30 mouse cellular contexts compared by ENCODE assay signal in the genomic region with DNA sequence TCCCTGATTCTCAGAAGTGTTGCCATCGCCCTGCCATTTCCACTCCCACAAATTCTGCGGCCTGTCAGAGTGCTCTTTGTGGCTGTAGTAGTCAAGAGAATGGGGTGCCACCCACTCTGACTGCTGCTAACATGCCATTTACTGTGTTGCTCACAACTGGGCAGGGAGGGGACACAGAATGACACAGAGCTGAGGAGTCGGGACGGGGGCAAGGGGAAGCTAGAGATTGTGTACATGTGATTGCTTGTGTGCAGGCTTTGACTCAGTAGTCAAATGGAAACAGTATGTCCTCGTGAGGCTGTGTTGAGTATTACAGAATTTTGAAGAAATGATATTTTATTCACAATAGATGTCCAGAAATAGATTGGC.
DNase-seq lines count a peak whose midpoint lies in the region; ATAC-seq lines count a peak whose summit lies in the region.
"Had no signal": no experiment of that assay in that cellular context is flagged by ENCODE, and none has a peak within 500 bp of the region (broad histone marks: within the 10 kb centered on the region; RNA-seq: fewer than 3 reads in every experiment).

No protein-coding gene starts in this region.

- peak; percentile 1 for DNase-seq in hindbrain, embryonic 11.5 days (ENCODE audit: low spot score)
- DNase-seq in hindbrain, embryonic 10.5 days (ENCODE audit: low spot score) = no peak
- peak; percentile 6 for DNase-seq in retina, postnatal 1 day
- DNase-seq in retina, embryonic 14.5 days (ENCODE audit: low spot score) = no peak
- peak; percentile 19 for DNase-seq in midbrain, embryonic 14.5 days
- DNase-seq in urinary bladder, postnatal 36 days (ENCODE audit: low spot score in 2 of 2) = no peak
- DNase-seq in MN1 (ENCODE audit: low spot score) = no peak
- DNase-seq: adrenal gland, postnatal 14 days; cerebellum, adult 18-20 months; gastrocnemius, postnatal 25 days; heart, adult 11 months; kidney, adult 11 months; kidney, postnatal 14 days; lung, postnatal 36 days; right cerebral cortex, adult 18-20 months; thymus, adult 2 months; thymus, postnatal 36 days had no signal

- no peak overlapping the region for H3K4me3 ChIP-seq in hindbrain, embryonic 11.5 days (ENCODE audit: low read depth, low read length)
- H3K4me3 ChIP-seq in hindbrain, embryonic 10.5 days = no peak overlapping the region
- H3K4me3 ChIP-seq in midbrain, embryonic 14.5 days (replicated peaks; ENCODE audit: low read depth, low read length) = no peak overlapping the region
- H3K4me3 ChIP-seq: embryonic facial prominence, embryonic 10.5 days; embryonic facial prominence, embryonic 15.5 days; forebrain, embryonic 13.5 days; heart, embryonic 10.5 days; heart, embryonic 15.5 days; left cerebral cortex, adult 2 months; limb, embryonic 13.5 days; lung, embryonic 15.5 days; megakaryocyte, embryonic 14.5 days; neural tube, embryonic 15.5 days had no signal

- no peak overlapping the region for H3K27ac ChIP-seq in hindbrain, embryonic 11.5 days (ENCODE audit: low read depth, low read length)
- no peak overlapping the region for H3K27ac ChIP-seq in hindbrain, embryonic 10.5 days
- H3K27ac ChIP-seq in midbrain, embryonic 14.5 days (replicated peaks; ENCODE audit: low read depth, low read length) = no peak overlapping the region
- H3K27ac ChIP-seq: embryonic facial prominence, embryonic 10.5 days; embryonic facial prominence, embryonic 15.5 days; forebrain, embryonic 13.5 days; heart, embryonic 10.5 days; heart, embryonic 15.5 days; left cerebral cortex, adult 2 months; limb, embryonic 13.5 days; lung, embryonic 15.5 days; neural tube, embryonic 15.5 days had no signal

- WGBS in hindbrain, embryonic 11.5 days = 71% methylated on average over 5 of the region's 5 CpGs
- 76% methylated on average over 5 of the region's 5 CpGs for WGBS in hindbrain, embryonic 10.5 days
- 42% methylated on average over 5 of the region's 5 CpGs for WGBS in midbrain, embryonic 14.5 days

- no peak overlapping the region for H3K9ac ChIP-seq in hindbrain, embryonic 11.5 days (ENCODE audit: low read depth, low read length)
- H3K9ac ChIP-seq in midbrain, embryonic 14.5 days (replicated peaks; ENCODE audit: low read length) = no peak overlapping the region; the same call in 1 of the 2 replicates
- H3K9ac ChIP-seq: embryonic facial prominence, embryonic 15.5 days; forebrain, embryonic 13.5 days; heart, embryonic 15.5 days; limb, embryonic 13.5 days; lung, embryonic 15.5 days; neural tube, embryonic 15.5 days had no signal

- peaks cover 6% of the 10 kb centered on the region for H3K27me3 ChIP-seq in hindbrain, embryonic 11.5 days (ENCODE audit: control insufficient read depth, insufficient read depth, low read length)
- H3K27me3 ChIP-seq in hindbrain, embryonic 10.5 days (ENCODE audit: insufficient read depth, poor library complexity, severe bottlenecking) = peaks cover 91% of the 10 kb centered on the region
- peaks cover 63% of the 10 kb centered on the region for H3K27me3 ChIP-seq in midbrain, embryonic 14.5 days (ENCODE audit: control insufficient read depth, insufficient read depth, low read length)
- H3K27me3 ChIP-seq: embryonic facial prominence, embryonic 15.5 days; forebrain, embryonic 13.5 days; heart, embryonic 15.5 days; limb, embryonic 13.5 days; lung, embryonic 15.5 days; megakaryocyte, embryonic 14.5 days; neural tube, embryonic 15.5 days had no signal

- no peak for ATAC-seq in hindbrain, embryonic 11.5 days (ENCODE audit: low FRiP score)
- no peak for ATAC-seq in midbrain, embryonic 14.5 days (ENCODE audit: low FRiP score, low TSS enrichment)
- ATAC-seq: inflammation-experienced regulatory T-cells, adult 6 months had no signal

- H3K36me3 ChIP-seq in hindbrain, embryonic 11.5 days (ENCODE audit: control insufficient read depth, insufficient read depth, low read length) = no peaks in the 10 kb centered on the region
- H3K36me3 ChIP-seq in hindbrain, embryonic 10.5 days = no peaks in the 10 kb centered on the region
- no peaks in the 10 kb centered on the region for H3K36me3 ChIP-seq in midbrain, embryonic 14.5 days (ENCODE audit: control insufficient read depth, insufficient read depth, low read length)
- H3K36me3 ChIP-seq: embryonic facial prominence, embryonic 10.5 days; embryonic facial prominence, embryonic 15.5 days; G1E; heart, embryonic 10.5 days; heart, embryonic 15.5 days; limb, embryonic 13.5 days; lung, embryonic 15.5 days; neural tube, embryonic 15.5 days had no signal

- H3K4me1 ChIP-seq in hindbrain, embryonic 11.5 days (replicated peaks; ENCODE audit: control insufficient read depth, insufficient read depth, low read length) = no peaks in the 10 kb centered on the region
- no peaks in the 10 kb centered on the region for H3K4me1 ChIP-seq in hindbrain, embryonic 10.5 days (replicated peaks)
- H3K4me1 ChIP-seq in midbrain, embryonic 14.5 days (ENCODE audit: control insufficient read depth, insufficient read depth, low read length) = peaks cover 8% of the 10 kb centered on the region; the same call in 1 of the 2 replicates
- H3K4me1 ChIP-seq: embryonic facial prominence, embryonic 15.5 days; heart, embryonic 15.5 days; limb, embryonic 13.5 days; lung, embryonic 15.5 days; megakaryocyte, embryonic 14.5 days; neural tube, embryonic 15.5 days had no signal

- no peak overlapping the region for H3K4me2 ChIP-seq in hindbrain, embryonic 11.5 days (replicated peaks; ENCODE audit: low read depth, low read length)
- H3K4me2 ChIP-seq in midbrain, embryonic 14.5 days (ENCODE audit: low read length) = peak overlapping the region; percentile 40
- H3K4me2 ChIP-seq: embryonic facial prominence, embryonic 15.5 days; forebrain, embryonic 13.5 days; heart, embryonic 15.5 days; limb, embryonic 13.5 days; liver, embryonic 11.5 days; lung, embryonic 15.5 days had no signal

- H3K9me3 ChIP-seq in hindbrain, embryonic 11.5 days (ENCODE audit: control insufficient read depth, low read length) = no peaks in the 10 kb centered on the region
- H3K9me3 ChIP-seq in hindbrain, embryonic 10.5 days = no peaks in the 10 kb centered on the region
- no peaks in the 10 kb centered on the region for H3K9me3 ChIP-seq in midbrain, embryonic 14.5 days (ENCODE audit: control insufficient read depth, low read length)
- H3K9me3 ChIP-seq: embryonic facial prominence, embryonic 10.5 days; embryonic facial prominence, embryonic 15.5 days; forebrain, embryonic 13.5 days; heart, embryonic 10.5 days; heart, embryonic 15.5 days; limb, embryonic 13.5 days; lung, embryonic 15.5 days; neural tube, embryonic 15.5 days had no signal

Comparison
In these comparisons a context has a peak if more than half of its experiments do, and no peak if none do; other contexts are left out.
1. DNase-seq: peak in hindbrain, embryonic 11.5 days (single experiment), retina, postnatal 1 day (single experiment) and midbrain, embryonic 14.5 days (single experiment); none in hindbrain, embryonic 10.5 days (single experiment), retina, embryonic 14.5 days (single experiment), urinary bladder, postnatal 36 days (0 of 2) and MN1 (single experiment).